In the genomic region with DNA sequence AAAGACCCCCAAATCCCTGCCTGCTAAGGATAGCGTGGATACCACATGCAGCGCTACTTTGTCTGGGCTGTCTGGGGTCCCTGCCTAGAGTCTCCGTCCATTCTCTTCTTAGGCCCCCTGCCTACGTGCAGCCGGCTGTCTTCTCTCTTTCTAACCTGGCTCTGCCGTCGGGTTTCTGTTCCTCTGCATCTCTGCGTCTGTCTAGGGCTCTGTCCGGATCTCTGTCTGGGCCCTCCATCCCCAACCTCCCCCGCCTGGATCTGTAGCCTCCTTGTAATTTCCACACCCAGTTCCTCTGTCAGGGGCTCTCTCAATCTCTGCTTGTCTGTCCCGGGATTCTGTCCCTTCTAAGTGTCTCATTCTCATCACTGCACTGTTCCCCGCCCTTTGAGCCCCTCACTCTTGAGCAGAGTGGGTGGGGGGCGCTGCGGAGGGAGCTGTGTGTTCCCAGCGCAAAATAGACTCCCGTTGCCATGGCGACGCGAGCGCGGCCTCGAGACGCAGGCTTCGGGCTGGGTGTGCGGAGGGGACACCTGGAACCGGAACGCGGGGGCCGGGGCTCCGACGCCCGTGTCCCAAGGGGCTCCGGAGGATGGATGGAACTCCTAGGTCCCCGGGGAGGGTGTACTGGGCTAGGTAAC, we compare ENCODE assay signal across 8 mouse cellular contexts. TPM values are rescaled to one million over a fixed set of nuclear protein-coding genes. Genes with fewer than 3 reads are reported as not detected.
A peak's percentile ranks its signal among the peaks of the same experiment; 100 is the strongest.
DNase-seq lines count a peak whose midpoint lies in the region; ATAC-seq and TF ChIP-seq lines count a peak whose summit lies in the region.

No protein-coding gene starts in this region.

- peak overlapping the region; percentile 23; the same call in 1 of the 2 replicates for H3K9ac ChIP-seq in heart, embryonic 12.5 days
- H3K9ac ChIP-seq in embryonic facial prominence, embryonic 13.5 days: peak overlapping the region; percentile 66
- no peak overlapping the region for H3K9ac ChIP-seq in intestine, postnatal 0 days (ENCODE audit: low read depth, low read length)
- H3K9ac ChIP-seq in midbrain, embryonic 12.5 days (replicated peaks): peak overlapping the region; percentile 64

- H3K36me3 ChIP-seq in heart, embryonic 12.5 days: no peaks in the 10 kb centered on the region
- H3K36me3 ChIP-seq in embryonic facial prominence, embryonic 13.5 days: no peaks in the 10 kb centered on the region
- no peaks in the 10 kb centered on the region for H3K36me3 ChIP-seq in intestine, postnatal 0 days (ENCODE audit: control insufficient read depth, insufficient read depth)
- H3K36me3 ChIP-seq in midbrain, embryonic 12.5 days: no peaks in the 10 kb centered on the region

- 0 out of 2 replicates have a peak, but pooled peaks have one; percentile 41 for ATAC-seq in heart, embryonic 12.5 days (ENCODE audit: insufficient number of reproducible peaks, low FRiP score)
- no peak for ATAC-seq in embryonic facial prominence, embryonic 13.5 days (ENCODE audit: insufficient number of reproducible peaks, insufficient read depth, low FRiP score, low TSS enrichment, low read depth)
- no peak for ATAC-seq in intestine, postnatal 0 days
- ATAC-seq in midbrain, embryonic 12.5 days (ENCODE audit: low FRiP score, low read depth): peak; percentile 42

- H3K9me3 ChIP-seq in heart, embryonic 12.5 days (replicated peaks): peaks cover 13% of the 10 kb centered on the region; the same call in 1 of the 2 replicates
- no peaks in the 10 kb centered on the region for H3K9me3 ChIP-seq in embryonic facial prominence, embryonic 13.5 days
- H3K9me3 ChIP-seq in intestine, postnatal 0 days (ENCODE audit: control insufficient read depth): no peaks in the 10 kb centered on the region
- no peaks in the 10 kb centered on the region for H3K9me3 ChIP-seq in midbrain, embryonic 12.5 days

- under 1% methylated on average over 34 of the region's 34 CpGs for WGBS in heart, embryonic 12.5 days
- WGBS in embryonic facial prominence, embryonic 13.5 days: under 1% methylated on average over 34 of the region's 34 CpGs
- WGBS in intestine, postnatal 0 days: 2% methylated on average over 33 of the region's 34 CpGs
- WGBS in midbrain, embryonic 12.5 days: 1% methylated on average over 32 of the region's 34 CpGs

- no peak overlapping the region for H3K27ac ChIP-seq in heart, embryonic 12.5 days (ENCODE audit: poor library complexity, severe bottlenecking)
- no peak overlapping the region for H3K27ac ChIP-seq in embryonic facial prominence, embryonic 13.5 days
- H3K27ac ChIP-seq in intestine, postnatal 0 days (ENCODE audit: low read depth, low read length): no peak overlapping the region
- H3K27ac ChIP-seq in midbrain, embryonic 12.5 days (replicated peaks): peak overlapping the region; percentile 75

- H3K27me3 ChIP-seq in heart, embryonic 12.5 days (replicated peaks): peaks cover 93% of the 10 kb centered on the region
- peaks cover 81% of the 10 kb centered on the region for H3K27me3 ChIP-seq in embryonic facial prominence, embryonic 13.5 days
- peaks cover 58% of the 10 kb centered on the region for H3K27me3 ChIP-seq in intestine, postnatal 0 days (replicated peaks; ENCODE audit: control insufficient read depth, insufficient read depth, low read length)
- peaks cover 59% of the 10 kb centered on the region for H3K27me3 ChIP-seq in midbrain, embryonic 12.5 days

- no peak for DNase-seq in heart, adult 18-20 months
- peak; percentile 69 for DNase-seq in MN1 (ENCODE audit: low spot score)
- DNase-seq in testis, postnatal 10 days (ENCODE audit: low spot score): peak; percentile 75
- no peak for DNase-seq in gastrocnemius, postnatal 4 days (ENCODE audit: low spot score in 2 of 2)

- H3K4me1 ChIP-seq in heart, embryonic 12.5 days (replicated peaks): peaks cover 26% of the 10 kb centered on the region
- peaks cover 28% of the 10 kb centered on the region for H3K4me1 ChIP-seq in embryonic facial prominence, embryonic 13.5 days
- H3K4me1 ChIP-seq in intestine, postnatal 0 days (replicated peaks; ENCODE audit: control insufficient read depth, insufficient read depth, low read length): 0 out of 2 replicates have a peak, but pooled peaks cover 3% of the 10 kb centered on the region
- H3K4me1 ChIP-seq in midbrain, embryonic 12.5 days: peaks cover 34% of the 10 kb centered on the region

- TF ChIP-seq CTCF in intestine, postnatal 0 days (IDR thresholded peaks at IDR 0.05; ENCODE audit: low read depth): no peak

- H3K4me3 ChIP-seq in heart, embryonic 12.5 days: peak overlapping the region; percentile 43
- peak overlapping the region; percentile 48 for H3K4me3 ChIP-seq in embryonic facial prominence, embryonic 13.5 days
- peak overlapping the region; percentile 44 for H3K4me3 ChIP-seq in intestine, postnatal 0 days (ENCODE audit: low read depth, low read length)
- H3K4me3 ChIP-seq in midbrain, embryonic 12.5 days: peak overlapping the region; percentile 58

- peak overlapping the region; percentile 73 for H3K4me2 ChIP-seq in heart, embryonic 12.5 days
- H3K4me2 ChIP-seq in embryonic facial prominence, embryonic 13.5 days: peak overlapping the region; percentile 94
- peak overlapping the region; percentile 70 for H3K4me2 ChIP-seq in intestine, postnatal 0 days (replicated peaks; ENCODE audit: low read depth)
- peak overlapping the region; percentile 95 for H3K4me2 ChIP-seq in midbrain, embryonic 12.5 days (replicated peaks)

RNA-seq across cellular contexts. Expression of a gene that starts 0.8 kb away (rescaled TPM):
- polyA plus RNA-seq in heart, embryonic 12.5 days (2016; fragmentation: Nextera tagmentation; extraction: Ambion mirVana): 0.05 TPM in 1 of 2 replicates, not detected in the other
- total RNA-seq in heart, adult 18-20 months (2021): not detected
- 0.39 and 0.63 TPM in 2 replicates for polyA plus RNA-seq in embryonic facial prominence, embryonic 13.5 days (2015; fragmentation: Nextera tagmentation; extraction: Ambion mirVana)
- 0.07 and 0.09 TPM in 2 replicates for polyA plus RNA-seq in intestine, postnatal 0 days (2015; fragmentation: Nextera tagmentation; extraction: Ambion mirVana)
- polyA plus RNA-seq in midbrain, embryonic 12.5 days (2016; fragmentation: Nextera tagmentation; extraction: Ambion mirVana): 3.3 and 4.7 TPM in 2 replicates
- under 1 TPM in 1 of 2 experiments, not detected in 1; 0.05 TPM for total RNA-seq in gastrocnemius, postnatal 4 days (2021)

RNA-seq across cellular contexts. Expression of a gene that starts 26.3 kb away (rescaled TPM):
- polyA plus RNA-seq in heart, embryonic 12.5 days (2016; fragmentation: Nextera tagmentation; extraction: Ambion mirVana): 3.9 and 4.4 TPM in 2 replicates
- total RNA-seq in heart, adult 18-20 months (2021): 1 to 10 TPM; 3.5 to 6.3 TPM
- 5.9 and 6.5 TPM in 2 replicates for polyA plus RNA-seq in embryonic facial prominence, embryonic 13.5 days (2015; fragmentation: Nextera tagmentation; extraction: Ambion mirVana)
- polyA plus RNA-seq in intestine, postnatal 0 days (2015; fragmentation: Nextera tagmentation; extraction: Ambion mirVana): 12.5 and 15.5 TPM in 2 replicates
- 4.6 and 5.1 TPM in 2 replicates for polyA plus RNA-seq in midbrain, embryonic 12.5 days (2016; fragmentation: Nextera tagmentation; extraction: Ambion mirVana)
- total RNA-seq in gastrocnemius, postnatal 4 days (2021): 1 to 10 TPM; 2.3 to 2.5 TPM

RNA-seq across cellular contexts. Expression of a gene that starts 31.3 kb away (rescaled TPM):
- 344 and 363 TPM in 2 replicates for polyA plus RNA-seq in heart, embryonic 12.5 days (2016; fragmentation: Nextera tagmentation; extraction: Ambion mirVana)
- total RNA-seq in heart, adult 18-20 months (2021): 100 to 1,000 TPM in 1 of 2 experiments, 10 to 100 TPM in 1; 93.4 to 105 TPM
- 347 and 400 TPM in 2 replicates for polyA plus RNA-seq in embryonic facial prominence, embryonic 13.5 days (2015; fragmentation: Nextera tagmentation; extraction: Ambion mirVana)
- polyA plus RNA-seq in intestine, postnatal 0 days (2015; fragmentation: Nextera tagmentation; extraction: Ambion mirVana): 116 and 126 TPM in 2 replicates
- polyA plus RNA-seq in midbrain, embryonic 12.5 days (2016; fragmentation: Nextera tagmentation; extraction: Ambion mirVana): 384 TPM in 2 replicates
- total RNA-seq in gastrocnemius, postnatal 4 days (2021): 100 to 1,000 TPM; 122 to 140 TPM

RNA-seq across cellular contexts. Expression of a gene that starts 33.2 kb away (rescaled TPM):
- polyA plus RNA-seq in heart, embryonic 12.5 days (2016; fragmentation: Nextera tagmentation; extraction: Ambion mirVana): 0.74 and 1.0 TPM in 2 replicates
- total RNA-seq in heart, adult 18-20 months (2021): 10 to 100 TPM; 55.3 to 57.3 TPM
- 1.3 TPM in 2 replicates for polyA plus RNA-seq in embryonic facial prominence, embryonic 13.5 days (2015; fragmentation: Nextera tagmentation; extraction: Ambion mirVana)
- 1.3 and 1.6 TPM in 2 replicates for polyA plus RNA-seq in intestine, postnatal 0 days (2015; fragmentation: Nextera tagmentation; extraction: Ambion mirVana)
- polyA plus RNA-seq in midbrain, embryonic 12.5 days (2016; fragmentation: Nextera tagmentation; extraction: Ambion mirVana): 0.68 and 0.80 TPM in 2 replicates
- 10 to 100 TPM; 10.7 to 11.7 TPM for total RNA-seq in gastrocnemius, postnatal 4 days (2021)

RNA-seq across cellular contexts. Expression of a gene that starts 51.0 kb away (rescaled TPM):
- 279 and 284 TPM in 2 replicates for polyA plus RNA-seq in heart, embryonic 12.5 days (2016; fragmentation: Nextera tagmentation; extraction: Ambion mirVana)
- 100 to 1,000 TPM; 468 to 578 TPM for total RNA-seq in heart, adult 18-20 months (2021)
- 335 and 398 TPM in 2 replicates for polyA plus RNA-seq in embryonic facial prominence, embryonic 13.5 days (2015; fragmentation: Nextera tagmentation; extraction: Ambion mirVana)
- 419 and 467 TPM in 2 replicates for polyA plus RNA-seq in intestine, postnatal 0 days (2015; fragmentation: Nextera tagmentation; extraction: Ambion mirVana)
- polyA plus RNA-seq in midbrain, embryonic 12.5 days (2016; fragmentation: Nextera tagmentation; extraction: Ambion mirVana): 300 and 313 TPM in 2 replicates
- total RNA-seq in gastrocnemius, postnatal 4 days (2021): 1,000 to 10,000 TPM; 1,080 to 1,143 TPM

Comparison
In these comparisons a context has a peak if more than half of its experiments do, and no peak if none do; other contexts are left out.
1. ATAC-seq: peak in heart, embryonic 12.5 days (single experiment) and midbrain, embryonic 12.5 days (single experiment); none in embryonic facial prominence, embryonic 13.5 days (single experiment) and intestine, postnatal 0 days (single experiment).
2. DNase-seq: peak in MN1 (single experiment) and testis, postnatal 10 days (single experiment); none in heart, adult 18-20 months (0 of 2) and gastrocnemius, postnatal 4 days (0 of 2).
3. Peak in every context shown above with its lines, with median percentiles within 50 percentile points of each other: H3K4me2 ChIP-seq and H3K4me3 ChIP-seq.